Mouse (Mus musculus) hindbrain, embryonic 14.5 days (tissue): ENCODE measurements around the gene Znrf4. TPM values are rescaled to one million over a fixed set of nuclear protein-coding genes. Genes with fewer than 3 reads are reported as not detected.

ENCODE experiments used
- ATAC-seq: fragments of 200-750 bp; cut with Nextera tagmentation; 2 replicates; pipeline ENCODE4 v1.8.0; 2017; ENCODE audit warnings: moderate number of reproducible peaks, mild to moderate bottlenecking, moderate TSS enrichment, moderate library complexity; ENCODE audit not compliant: low FRiP score
- DNase-seq: peaks from one replicate; pipeline ENCODE4 v3.0.0-alpha.2; 2015; ENCODE audit warnings: low spot score
- H3K27ac ChIP-seq: fragments of 300-500 bp; sonication (generic); 2 replicates; pipeline ENCODE4 v1.5.1; 2014; ENCODE audit warnings: mild to moderate bottlenecking, moderate library complexity
- H3K27me3 ChIP-seq: fragments of 300-500 bp; sonication (generic); 2 replicates; pipeline ENCODE4 v1.6.1; 2014; ENCODE audit warnings: mild to moderate bottlenecking, low read length, mixed read lengths; ENCODE audit not compliant: control insufficient read depth, insufficient read depth
- H3K36me3 ChIP-seq: fragments of 300-500 bp; sonication (generic); replicated peaks from 2 replicates; pipeline ENCODE4 v1.6.1; 2014; ENCODE audit not compliant: control insufficient read depth, insufficient read depth
- H3K4me1 ChIP-seq: fragments of 300-500 bp; sonication (generic); replicated peaks from 2 replicates; pipeline ENCODE4 v1.6.1; 2014; ENCODE audit warnings: antibody characterized with exemption, low read length, mixed read lengths; ENCODE audit not compliant: control insufficient read depth, insufficient read depth
- H3K4me2 ChIP-seq: fragments of 300-500 bp; sonication (generic); replicated peaks from 2 replicates; pipeline ENCODE4 v1.6.1; 2014; ENCODE audit warnings: mild to moderate bottlenecking, moderate library complexity
- H3K4me3 ChIP-seq: fragments of 300-500 bp; sonication (generic); replicated peaks from 2 replicates; pipeline ENCODE4 v1.5.1; 2014; ENCODE audit warnings: mild to moderate bottlenecking, low read length
- H3K9ac ChIP-seq: fragments of 300-500 bp; sonication (generic); 2 replicates; pipeline ENCODE4 v1.6.1; 2014
- H3K9me3 ChIP-seq: fragments of 300-500 bp; sonication (generic); 2 replicates; pipeline ENCODE4 v1.6.1; 2016; ENCODE audit warnings: low read length; ENCODE audit not compliant: control insufficient read depth
- WGBS: fragments of 180-500 bp; shearing (Covaris S2); extraction: QIAGEN DNeasy Blood & Tissue Kit; methylation state at CpG from one replicate; pipeline ENCODE4 v1.1.7; 2014; 5-methylcytosine and 5-hydroxymethylcytosine counted together
- polyA plus RNA-seq: library from polyadenylated mRNA; unstranded; fragments of >200 nt; fragmentation: Nextera tagmentation; extraction: Ambion mirVana; gene quantifications from 2 replicates; pipeline ENCODE4 v1.2.1, GENCODE M21; 2014

Gene Znrf4
- polyA plus RNA-seq, 1 experiment from 2014 or later: not detected

- peak overlapping the region; percentile 41 for H3K4me2 ChIP-seq
- H3K27me3 ChIP-seq: peaks cover 31% of the 10 kb centered on the region
- DNase-seq (peak; percentile 24), ATAC-seq (no peak)
- H3K36me3 ChIP-seq: no peaks in the 10 kb centered on the region
- H3K4me1 ChIP-seq: peaks cover 22% of the 10 kb centered on the region
- 6% methylated on average over 60 of the region's 60 CpGs for WGBS
- H3K9me3 ChIP-seq: no peaks in the 10 kb centered on the region
- H3K9ac ChIP-seq: 0 out of 2 replicates have a peak overlapping the region, but pooled peaks have one; percentile 13
- H3K4me3 ChIP-seq: peak overlapping the region; percentile 23
- no peak overlapping the region for H3K27ac ChIP-seq
These were observed 1.1 kb downstream of the Znrf4 start for GRCm38 (mm10) chr17:56510970-56511706.

- ATAC-seq (no peak), DNase-seq (peak; percentile 25)
- Histone ChIP-seq H3K9ac (no peak overlapping the region), H3K4me1 (peaks cover 16% of the 10 kb centered on the region), H3K27me3 (peaks cover 31% of the 10 kb centered on the region), H3K4me2 (0 out of 2 replicates have a peak overlapping the region, but pooled peaks have one; percentile 41), H3K4me3 (no peak overlapping the region), H3K27ac (0 out of 2 replicates have a peak overlapping the region, but pooled peaks have one; percentile 17), H3K9me3 (no peaks in the 10 kb centered on the region), H3K36me3 (no peaks in the 10 kb centered on the region)
- 24% methylated on average over 27 of the region's 27 CpGs for WGBS
These were observed 1.7 kb downstream of the Znrf4 start for GRCm38 (mm10) chr17:56510473-56510969.

GRCm38 (mm10) chr17:56509707-56510472 lies 2.3 kb downstream of the Znrf4 start:
- 8% methylated on average over 31 of the region's 37 CpGs for WGBS
- peak; percentile 72 for DNase-seq
- 0 out of 2 replicates have a peak overlapping the region, but pooled peaks have one; percentile 1 for H3K4me2 ChIP-seq
- no peaks in the 10 kb centered on the region for H3K36me3 ChIP-seq
- H3K4me1 ChIP-seq: peaks cover 12% of the 10 kb centered on the region; the same call in 1 of the 2 replicates
- H3K9ac ChIP-seq: no peak overlapping the region
- peaks cover 31% of the 10 kb centered on the region for H3K27me3 ChIP-seq
- H3K4me3 ChIP-seq: no peak overlapping the region; the same call in 1 of the 2 replicates
- H3K27ac ChIP-seq: peak overlapping the region; percentile 61; the same call in 1 of the 2 replicates
- ATAC-seq: peak; percentile 28
- no peaks in the 10 kb centered on the region for H3K9me3 ChIP-seq

DNA sequence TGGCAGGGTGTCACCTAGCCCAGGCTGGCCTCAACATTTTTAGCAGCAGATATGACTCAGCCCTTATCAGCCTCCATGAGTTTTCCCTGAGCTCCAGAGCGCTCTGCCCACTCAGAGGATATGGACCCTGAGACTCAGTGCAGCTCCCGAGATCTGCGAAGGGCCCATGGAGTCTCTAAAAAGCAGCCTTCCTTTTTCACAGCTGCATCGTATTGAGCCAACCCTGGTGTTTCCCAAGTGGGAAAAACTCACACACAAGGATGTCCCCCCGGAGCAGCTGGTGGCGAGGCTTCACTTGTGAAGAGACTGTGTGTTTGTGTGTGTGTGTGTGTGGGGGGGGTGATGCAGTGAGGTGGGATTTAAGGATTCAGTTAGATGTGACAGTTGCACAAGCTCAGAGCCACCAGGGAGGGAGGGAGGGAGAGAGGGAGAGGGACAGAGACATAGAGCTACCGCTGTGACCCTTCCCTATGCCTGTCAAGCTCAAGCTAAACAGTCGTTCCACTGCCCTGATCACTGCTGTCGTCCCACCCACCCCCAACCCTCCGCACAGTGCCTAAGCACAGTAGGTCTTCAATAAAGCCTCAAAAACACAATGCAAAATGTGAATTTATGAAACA lies 3.1 kb downstream of the Znrf4 start:
- ATAC-seq (peak; percentile 3; the same call in 1 of the 2 replicates), DNase-seq (peak; percentile 20)
- peak overlapping the region; percentile 61 for H3K27ac ChIP-seq
- peaks cover 31% of the 10 kb centered on the region for H3K27me3 ChIP-seq
- 0 out of 2 replicates have a peak overlapping the region, but pooled peaks have one; percentile 1 for H3K4me2 ChIP-seq
- 30% methylated on average over 10 of the region's 10 CpGs for WGBS
- H3K9ac ChIP-seq: no peak overlapping the region
- H3K4me3 ChIP-seq: no peak overlapping the region
- peaks cover 12% of the 10 kb centered on the region; the same call in 1 of the 2 replicates for H3K4me1 ChIP-seq
- H3K9me3 ChIP-seq: no peaks in the 10 kb centered on the region
- H3K36me3 ChIP-seq: no peaks in the 10 kb centered on the region

DNA sequence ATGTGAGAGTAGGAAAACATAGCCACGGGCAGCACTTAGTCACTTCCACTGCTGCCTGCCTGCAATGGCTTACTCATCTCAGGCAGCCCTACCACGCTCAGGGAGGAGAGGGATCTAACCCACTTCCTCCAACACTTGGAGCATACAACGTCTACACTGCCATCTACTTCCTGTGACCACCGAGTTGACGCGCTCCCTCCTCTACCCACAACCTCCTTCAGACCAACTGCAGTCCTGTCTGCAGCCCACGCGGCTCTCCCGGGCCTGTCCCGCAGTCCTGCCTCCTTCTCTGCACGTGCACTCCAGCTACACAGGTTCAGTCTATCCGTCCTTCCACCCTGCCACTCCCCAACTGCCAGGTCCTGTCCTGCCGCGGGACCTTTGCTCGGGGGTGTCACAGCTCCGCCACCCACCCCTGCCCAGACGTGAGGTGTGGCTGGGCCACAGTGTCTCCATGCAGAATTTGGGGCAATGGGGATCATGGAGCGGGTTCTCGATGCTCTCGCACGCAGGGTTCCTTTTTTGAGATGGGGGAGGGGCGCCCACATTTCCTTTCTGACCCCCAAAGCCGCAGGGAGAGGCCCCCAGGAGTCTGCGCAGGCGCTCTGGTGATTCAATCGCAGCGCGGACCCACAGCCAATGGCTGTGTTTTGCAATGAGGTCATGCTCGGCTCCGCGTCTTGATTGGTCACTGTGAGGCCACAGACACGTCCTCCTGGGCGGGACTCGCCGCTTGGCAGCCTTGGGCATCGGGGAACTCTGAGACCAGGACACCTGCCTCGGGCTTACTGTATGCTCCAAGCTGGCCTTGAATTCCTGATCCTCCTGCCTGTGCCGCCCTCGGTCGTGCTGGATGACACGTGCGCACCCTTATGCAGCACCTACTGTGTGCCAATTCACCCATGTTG lies 4.8 kb downstream of the Znrf4 start:
- Histone ChIP-seq H3K9me3 (no peaks in the 10 kb centered on the region), H3K4me2 (peak overlapping the region; percentile 99), H3K27ac (peak overlapping the region; percentile 96), H3K36me3 (no peaks in the 10 kb centered on the region), H3K9ac (peak overlapping the region; percentile 95), H3K27me3 (peaks cover 25% of the 10 kb centered on the region), H3K4me1 (peaks cover 12% of the 10 kb centered on the region; the same call in 1 of the 2 replicates), H3K4me3 (peak overlapping the region; percentile 53)
- DNase-seq (peak; percentile 96), ATAC-seq (peak; percentile 94)
- under 1% methylated on average over 42 of the region's 42 CpGs for WGBS

DNA sequence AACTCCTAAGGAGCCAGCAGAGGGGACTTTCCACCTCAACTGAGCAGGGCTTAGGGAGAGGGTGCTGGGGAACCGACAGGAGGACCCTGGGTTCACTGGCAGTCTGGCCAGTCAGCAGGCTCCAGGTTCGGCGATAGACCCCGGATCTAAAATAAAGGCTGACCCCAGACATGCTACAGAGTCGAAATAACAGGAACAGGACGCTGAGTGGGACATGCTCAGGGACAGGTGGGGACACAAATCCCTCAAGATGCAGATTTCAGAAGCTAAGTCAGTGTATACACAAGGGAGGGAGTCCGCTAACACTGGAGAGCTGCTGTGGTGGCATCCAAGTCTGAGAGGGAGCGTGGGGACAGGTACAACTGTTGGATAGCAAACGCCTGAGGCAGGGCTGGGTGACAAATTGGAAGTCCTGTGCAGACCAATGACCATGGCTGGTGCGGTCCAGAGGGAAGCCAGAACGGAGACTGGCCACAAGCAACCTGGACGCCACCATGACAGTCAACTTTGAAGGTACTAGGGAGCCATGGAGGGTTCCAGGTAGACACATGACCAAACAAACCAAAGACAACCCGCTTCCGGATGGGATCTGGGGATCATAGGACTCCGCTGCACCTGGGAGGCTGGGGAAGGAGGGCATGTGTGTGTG lies 5.7 kb downstream of the Znrf4 start:
- H3K36me3 ChIP-seq: no peaks in the 10 kb centered on the region
- WGBS: 59% methylated on average over 15 of the region's 15 CpGs
- H3K27ac ChIP-seq: peak overlapping the region; percentile 96
- H3K4me3 ChIP-seq: peak overlapping the region; percentile 53
- H3K27me3 ChIP-seq: peaks cover 16% of the 10 kb centered on the region
- H3K4me2 ChIP-seq: peak overlapping the region; percentile 99
- ATAC-seq (no peak), DNase-seq (no peak)
- peaks cover 16% of the 10 kb centered on the region for H3K4me1 ChIP-seq
- no peaks in the 10 kb centered on the region for H3K9me3 ChIP-seq
- peak overlapping the region; percentile 95 for H3K9ac ChIP-seq

DNA sequence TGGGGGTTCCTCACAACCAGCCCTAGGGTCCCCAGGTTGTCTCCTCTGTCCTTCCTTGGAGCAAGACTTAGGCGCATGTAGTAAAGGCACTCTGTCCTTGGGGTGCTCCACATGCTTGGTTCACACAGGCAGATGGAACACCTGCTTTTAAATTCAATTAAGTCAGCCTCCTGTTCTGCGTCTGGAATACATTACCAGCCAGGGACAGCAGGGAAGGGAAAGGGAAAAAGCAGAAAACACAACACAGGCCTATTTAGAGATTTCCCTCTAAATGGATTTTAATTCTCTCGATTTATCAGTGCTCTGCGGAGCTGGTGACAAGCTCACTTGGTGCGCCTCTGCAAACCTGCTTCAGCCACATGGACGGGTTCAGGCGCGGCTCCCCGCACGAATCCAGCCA lies 6.8 kb downstream of the Znrf4 start:
- Histone ChIP-seq H3K27ac (no peak overlapping the region), H3K36me3 (no peaks in the 10 kb centered on the region), H3K4me2 (no peak overlapping the region), H3K4me1 (peaks cover 16% of the 10 kb centered on the region), H3K9me3 (no peaks in the 10 kb centered on the region), H3K27me3 (peaks cover 5% of the 10 kb centered on the region), H3K9ac (no peak overlapping the region), H3K4me3 (no peak overlapping the region)
- no peak for DNase-seq
- 66% methylated on average over 10 of the region's 10 CpGs for WGBS
- ATAC-seq: no peak

DNA sequence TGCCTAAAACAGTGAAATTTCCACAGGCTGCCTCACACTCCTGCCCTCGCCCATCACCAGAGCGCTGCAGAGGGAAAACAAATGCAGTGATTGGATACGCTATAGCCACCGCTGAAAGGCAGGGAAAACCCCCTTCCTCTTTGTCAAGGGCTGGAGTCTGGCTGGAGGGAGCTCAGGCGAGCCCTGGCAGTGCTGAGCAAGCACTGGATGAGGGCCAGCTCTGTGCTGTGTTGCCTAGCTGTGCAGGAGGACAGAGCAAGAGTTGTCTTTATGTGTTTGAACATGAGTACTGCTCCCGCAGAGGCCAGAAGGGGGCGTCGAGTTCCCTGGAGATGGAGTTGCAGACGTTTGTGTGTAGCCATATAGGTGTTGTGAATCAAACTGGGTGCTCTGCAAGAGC lies 9.7 kb downstream of the Znrf4 start:
- H3K27me3 ChIP-seq: no peaks in the 10 kb centered on the region
- peak overlapping the region; percentile 39 for H3K27ac ChIP-seq
- 17% methylated on average over 9 of the region's 9 CpGs for WGBS
- no peaks in the 10 kb centered on the region for H3K36me3 ChIP-seq
- DNase-seq (peak; percentile 74), ATAC-seq (peak; percentile 70)
- no peak overlapping the region for H3K4me2 ChIP-seq
- no peaks in the 10 kb centered on the region for H3K9me3 ChIP-seq
- H3K9ac ChIP-seq: no peak overlapping the region
- no peak overlapping the region for H3K4me3 ChIP-seq
- peaks cover 24% of the 10 kb centered on the region for H3K4me1 ChIP-seq
